Comparison of ENCODE assay signal across 33 mouse cellular contexts in genomic region chr7:99796471-99796870, GRCm38 (mm10). TPM values are rescaled to one million over a fixed set of nuclear protein-coding genes. Genes with fewer than 3 reads are reported as not detected.
A peak's percentile ranks its signal among the peaks of the same experiment; 100 is the strongest.
DNase-seq lines count a peak whose midpoint lies in the region; ATAC-seq and TF ChIP-seq lines count a peak whose summit lies in the region.
"Had no signal": no experiment of that assay in that cellular context is flagged by ENCODE, and none has a peak within 500 bp of the region (broad histone marks: within the 10 kb centered on the region; RNA-seq: fewer than 3 reads in every experiment).

No protein-coding gene starts in this region.

- no peaks in the 10 kb centered on the region for H3K9me3 ChIP-seq in midbrain, embryonic 14.5 days (ENCODE audit: control insufficient read depth, low read length)
- no peaks in the 10 kb centered on the region for H3K9me3 ChIP-seq in midbrain, postnatal 0 days (ENCODE audit: low read length)
- no peaks in the 10 kb centered on the region for H3K9me3 ChIP-seq in hindbrain, embryonic 14.5 days (ENCODE audit: control insufficient read depth, low read length)
- H3K9me3 ChIP-seq: forebrain, embryonic 13.5 days; limb, embryonic 15.5 days; neural tube, embryonic 12.5 days had no signal

- H3K4me1 ChIP-seq in midbrain, embryonic 14.5 days (ENCODE audit: control insufficient read depth, insufficient read depth, low read length), result peaks cover 11% of the 10 kb centered on the region; the same call in 1 of the 2 replicates
- H3K4me1 ChIP-seq in midbrain, postnatal 0 days (ENCODE audit: insufficient read depth, low read length), result 0 out of 2 replicates have a peak, but pooled peaks cover 4% of the 10 kb centered on the region
- H3K4me1 ChIP-seq in hindbrain, embryonic 14.5 days (replicated peaks; ENCODE audit: control insufficient read depth, insufficient read depth, low read length), result peaks cover 19% of the 10 kb centered on the region
- H3K4me1 ChIP-seq in olfactory bulb, adult 2 months (ENCODE audit: control insufficient read depth, insufficient read depth, low read length), result peaks cover 20% of the 10 kb centered on the region

- peak; percentile 19 for DNase-seq in gastrocnemius, adult 2 months
- no peak for DNase-seq in gastrocnemius, postnatal 4 days (ENCODE audit: low spot score in 2 of 2)
- no peak for DNase-seq in midbrain, embryonic 14.5 days
- no peak for DNase-seq in midbrain, postnatal 0 days (ENCODE audit: low spot score)
- DNase-seq in hindbrain, embryonic 14.5 days (ENCODE audit: low spot score), result no peak
- DNase-seq in ovary, postnatal 10 days (ENCODE audit: low spot score), result no peak
- DNase-seq: cerebellum, adult 18-20 months; cerebellum, postnatal 36 days; kidney, adult 8-10 months; kidney, postnatal 10 days; left cerebral cortex, postnatal 4 days; lung, embryonic 14.5 days; right cerebral cortex, postnatal 25 days; spleen, adult 18-20 months; thymus, postnatal 25 days had no signal

- H3K27ac ChIP-seq in gastrocnemius, adult 2 months, result no peak overlapping the region
- H3K27ac ChIP-seq in midbrain, embryonic 14.5 days (replicated peaks; ENCODE audit: low read depth, low read length), result 0 out of 2 replicates have a peak overlapping the region, but pooled peaks have one; percentile 50
- no peak overlapping the region for H3K27ac ChIP-seq in midbrain, postnatal 0 days (ENCODE audit: low read depth, low read length)
- peak overlapping the region; percentile 51 for H3K27ac ChIP-seq in hindbrain, embryonic 14.5 days
- peak overlapping the region; percentile 62 for H3K27ac ChIP-seq in olfactory bulb, adult 2 months (ENCODE audit: insufficient read depth, low read depth, low read length)
- H3K27ac ChIP-seq: forebrain, embryonic 13.5 days; left cerebral cortex, adult 2 months; limb, embryonic 15.5 days; liver, embryonic 14.5 days had no signal

- 75% methylated on average over 3 of the region's 3 CpGs for WGBS in midbrain, embryonic 14.5 days
- WGBS in midbrain, postnatal 0 days, result 62% methylated on average over 3 of the region's 3 CpGs
- WGBS in hindbrain, embryonic 14.5 days, result 60% methylated on average over 3 of the region's 3 CpGs
- WGBS in olfactory bulb, adult 2 months, result 67% methylated on average over 3 of the region's 3 CpGs

- intact Hi-C loops in gastrocnemius, adult 2 months (cut with DNase I), result loop anchor here (5.0 kb wide), 2 partner anchors 84 to 294 kb away; partner anchors contain the start of gene Slco2b1

- no peak overlapping the region for H3K4me2 ChIP-seq in midbrain, embryonic 14.5 days (ENCODE audit: low read length)
- no peak overlapping the region for H3K4me2 ChIP-seq in midbrain, postnatal 0 days (ENCODE audit: low read depth, low read length, poor library complexity, severe bottlenecking)
- no peak overlapping the region for H3K4me2 ChIP-seq in hindbrain, embryonic 14.5 days (replicated peaks)
- H3K4me2 ChIP-seq: lung, embryonic 14.5 days had no signal

- TF ChIP-seq POLR2A in olfactory bulb, adult 2 months (IDR thresholded peaks at IDR 0.05; ENCODE audit: insufficient read depth, low read depth, low read length), result no peak

- H3K9ac ChIP-seq in midbrain, embryonic 14.5 days (replicated peaks; ENCODE audit: low read length), result no peak overlapping the region
- H3K9ac ChIP-seq in midbrain, postnatal 0 days (replicated peaks; ENCODE audit: low read length, poor library complexity, severe bottlenecking), result no peak overlapping the region
- H3K9ac ChIP-seq in hindbrain, embryonic 14.5 days, result no peak overlapping the region
- H3K9ac ChIP-seq: limb, embryonic 15.5 days; liver, embryonic 14.5 days; lung, embryonic 14.5 days; neural tube, embryonic 12.5 days had no signal

- ATAC-seq in midbrain, embryonic 14.5 days (ENCODE audit: low FRiP score, low TSS enrichment), result no peak
- no peak for ATAC-seq in midbrain, postnatal 0 days (ENCODE audit: low FRiP score)
- no peak for ATAC-seq in hindbrain, embryonic 14.5 days (ENCODE audit: low FRiP score)
- ATAC-seq: inflammation-experienced regulatory T-cells, adult 6 months had no signal

- H3K4me3 ChIP-seq in gastrocnemius, adult 2 months, result no peak overlapping the region
- no peak overlapping the region for H3K4me3 ChIP-seq in midbrain, embryonic 14.5 days (replicated peaks; ENCODE audit: low read depth, low read length)
- H3K4me3 ChIP-seq in midbrain, postnatal 0 days (ENCODE audit: low read depth, low read length), result no peak overlapping the region
- H3K4me3 ChIP-seq in hindbrain, embryonic 14.5 days (replicated peaks; ENCODE audit: low read length), result no peak overlapping the region
- H3K4me3 ChIP-seq in olfactory bulb, adult 2 months (ENCODE audit: insufficient read depth, low read depth, low read length), result no peak overlapping the region
- H3K4me3 ChIP-seq: left cerebral cortex, adult 2 months; limb, embryonic 15.5 days; midbrain, embryonic 12.5 days; neural tube, embryonic 12.5 days had no signal

- TF ChIP-seq CTCF in gastrocnemius, adult 2 months (IDR thresholded peaks at IDR 0.05), result no peak
- TF ChIP-seq CTCF in midbrain, postnatal 0 days (IDR thresholded peaks at IDR 0.05), result no peak
- no peak for TF ChIP-seq CTCF in olfactory bulb, adult 2 months (IDR thresholded peaks at IDR 0.05; ENCODE audit: insufficient read depth, low read depth, low read length)

- no peaks in the 10 kb centered on the region for H3K27me3 ChIP-seq in midbrain, embryonic 14.5 days (ENCODE audit: control insufficient read depth, insufficient read depth, low read length)
- H3K27me3 ChIP-seq in midbrain, postnatal 0 days (ENCODE audit: insufficient read depth, low read length), result no peaks in the 10 kb centered on the region
- H3K27me3 ChIP-seq in hindbrain, embryonic 14.5 days (ENCODE audit: control insufficient read depth, insufficient read depth, low read length), result no peaks in the 10 kb centered on the region
- H3K27me3 ChIP-seq: limb, embryonic 15.5 days; neural tube, embryonic 12.5 days had no signal

- no peaks in the 10 kb centered on the region for H3K36me3 ChIP-seq in midbrain, embryonic 14.5 days (ENCODE audit: control insufficient read depth, insufficient read depth, low read length)
- no peaks in the 10 kb centered on the region for H3K36me3 ChIP-seq in midbrain, postnatal 0 days (ENCODE audit: insufficient read depth, low read length)
- H3K36me3 ChIP-seq in hindbrain, embryonic 14.5 days (replicated peaks; ENCODE audit: control insufficient read depth, insufficient read depth), result no peaks in the 10 kb centered on the region
- H3K36me3 ChIP-seq: limb, embryonic 15.5 days; midbrain, embryonic 12.5 days; neural tube, embryonic 12.5 days had no signal

RNA-seq across cellular contexts. Expression of gene Neu3, which starts 31.7 kb away (rescaled TPM):
- total RNA-seq in gastrocnemius, adult 2 months (2021), result 1 to 10 TPM; 2.1 to 3.4 TPM
- 1 to 10 TPM; 2.4 to 2.8 TPM for total RNA-seq in gastrocnemius, postnatal 4 days (2021)
- 1.7 and 1.8 TPM in 2 replicates for polyA plus RNA-seq in midbrain, embryonic 14.5 days (2014; fragmentation: Nextera tagmentation; extraction: Ambion mirVana)
- 1.8 and 4.3 TPM in 2 replicates for total RNA-seq in midbrain, postnatal 0 days (2014; rRNA removed)
- 1.8 TPM in 2 replicates for polyA plus RNA-seq in midbrain, postnatal 0 days (2015; fragmentation: Nextera tagmentation; extraction: Ambion mirVana)
- polyA plus RNA-seq in hindbrain, embryonic 14.5 days (2014; fragmentation: Nextera tagmentation; extraction: Ambion mirVana), result 1.3 and 2.2 TPM in 2 replicates
- polyA plus RNA-seq in olfactory bulb, adult 2 months (2012; ENCODE audit: insufficient read depth, insufficient read length, low replicate concordance, missing spikeins), result not detected in 2 replicates

RNA-seq across cellular contexts. Expression of gene Olfr521, which starts 33.2 kb away (rescaled TPM):
- total RNA-seq in gastrocnemius, adult 2 months (2021), result not detected
- total RNA-seq in gastrocnemius, postnatal 4 days (2021), result not detected
- polyA plus RNA-seq in midbrain, embryonic 14.5 days (2014; fragmentation: Nextera tagmentation; extraction: Ambion mirVana), result not detected in 2 replicates
- not detected in 2 replicates for total RNA-seq in midbrain, postnatal 0 days (2014; rRNA removed)
- polyA plus RNA-seq in midbrain, postnatal 0 days (2015; fragmentation: Nextera tagmentation; extraction: Ambion mirVana), result not detected in 2 replicates
- polyA plus RNA-seq in hindbrain, embryonic 14.5 days (2014; fragmentation: Nextera tagmentation; extraction: Ambion mirVana), result not detected in 2 replicates
- polyA plus RNA-seq in olfactory bulb, adult 2 months (2012; ENCODE audit: insufficient read depth, insufficient read length, low replicate concordance, missing spikeins), result not detected in 2 replicates
- total RNA-seq: adrenal gland, postnatal 4 days; gastrocnemius, adult 8-10 months; heart, adult 18-20 months; heart, postnatal 25 days; layer of hippocampus, postnatal 10 days; left cerebral cortex, adult 2 months; left cerebral cortex, postnatal 4 days; megakaryocyte, adult 5-6 weeks; MEL had no signal
- polyA plus RNA-seq: C2C12; embryonic facial prominence, embryonic 14.5 days; forebrain, embryonic 13.5 days; heart, embryonic 14.5 days; inflammation-experienced regulatory T-cells, adult 6 months; limb, embryonic 15.5 days; liver, embryonic 14.5 days; lung, embryonic 14.5 days; midbrain, embryonic 12.5 days; neural tube, embryonic 12.5 days had no signal

Comparison
In these comparisons a context has a peak if more than half of its experiments do, and no peak if none do; other contexts are left out.
1. H3K27ac ChIP-seq: peak in midbrain, embryonic 14.5 days (single experiment), hindbrain, embryonic 14.5 days (single experiment) and olfactory bulb, adult 2 months (single experiment); none in gastrocnemius, adult 2 months (single experiment) and midbrain, postnatal 0 days (single experiment).